Mouse (Mus musculus): ENCODE results near the gene A630001G21Rik. TPM values are rescaled to one million over a fixed set of nuclear protein-coding genes. Genes with fewer than 3 reads are reported as not detected.
A peak's percentile ranks its signal among the peaks of the same experiment; 100 is the strongest.

The A630001G21Rik gene
- polyA plus RNA-seq, 1 experiment from 2014 or later, result 1.7 TPM

DNA sequence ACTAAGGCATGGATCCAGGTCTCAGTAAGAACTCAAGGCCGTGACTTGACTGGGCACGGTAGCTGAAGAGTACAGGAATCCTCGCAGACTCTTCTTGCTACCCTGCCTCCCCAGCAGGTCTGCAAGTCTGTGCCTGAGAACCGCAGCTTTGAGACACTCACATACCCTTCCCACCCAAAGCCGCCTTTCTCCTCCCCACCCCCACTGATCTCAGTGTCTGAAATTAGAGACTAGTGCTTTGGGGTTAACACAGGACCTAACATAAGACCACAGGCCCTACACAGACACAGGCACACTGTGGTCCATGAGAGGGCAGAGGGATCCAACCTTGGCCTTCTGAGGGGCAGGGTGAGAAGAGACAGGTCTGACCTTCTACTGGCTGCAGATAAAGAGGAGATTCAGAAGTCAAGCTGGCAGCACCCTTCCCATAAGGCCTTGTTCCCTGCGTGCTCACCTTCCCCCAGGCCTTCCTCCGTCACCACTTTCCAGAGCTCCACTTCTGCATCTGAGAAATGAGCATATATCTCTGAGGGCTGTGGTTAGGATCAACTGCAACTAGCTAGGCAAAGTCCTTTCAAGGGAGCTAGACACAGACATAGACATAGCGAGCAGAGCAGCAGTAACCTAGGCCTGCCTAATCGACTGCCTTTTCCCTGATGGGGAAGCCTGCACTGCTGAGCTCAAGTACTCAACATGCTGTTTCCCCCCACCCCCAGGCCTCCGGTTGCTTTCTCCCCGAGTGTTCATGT lies 26.3 kb downstream of the A630001G21Rik start:
- Histone ChIP-seq H3K9ac (replicated peaks; ENCODE audit: low read length) (no peak overlapping the region; the same call in 1 of the 2 replicates), H3K9me3 (replicated peaks; ENCODE audit: control insufficient read depth, low read length) (no peaks in the 10 kb centered on the region), H3K27me3 (ENCODE audit: control insufficient read depth, insufficient read depth, low read length) (no peaks in the 10 kb centered on the region), H3K4me1 (ENCODE audit: control insufficient read depth, insufficient read depth, low read length) (no peaks in the 10 kb centered on the region), H3K27ac (replicated peaks; ENCODE audit: low read depth, low read length) (no peak overlapping the region), H3K36me3 (replicated peaks; ENCODE audit: control insufficient read depth, insufficient read depth, low read depth, low read length) (no peaks in the 10 kb centered on the region), H3K4me2 (ENCODE audit: low read depth, low read length) (no peak overlapping the region), H3K4me3 (ENCODE audit: low read depth, low read length) (no peak overlapping the region)
- ATAC-seq (replicated peaks; ENCODE audit: insufficient number of reproducible peaks, low FRiP score, low TSS enrichment, low read depth), result 0 out of 2 replicates have a peak, but pooled peaks have one; percentile 8
- no peak for DNase-seq (ENCODE audit: low spot score)
- 83% methylated on average over 11 of the region's 11 CpGs for WGBS

DNA sequence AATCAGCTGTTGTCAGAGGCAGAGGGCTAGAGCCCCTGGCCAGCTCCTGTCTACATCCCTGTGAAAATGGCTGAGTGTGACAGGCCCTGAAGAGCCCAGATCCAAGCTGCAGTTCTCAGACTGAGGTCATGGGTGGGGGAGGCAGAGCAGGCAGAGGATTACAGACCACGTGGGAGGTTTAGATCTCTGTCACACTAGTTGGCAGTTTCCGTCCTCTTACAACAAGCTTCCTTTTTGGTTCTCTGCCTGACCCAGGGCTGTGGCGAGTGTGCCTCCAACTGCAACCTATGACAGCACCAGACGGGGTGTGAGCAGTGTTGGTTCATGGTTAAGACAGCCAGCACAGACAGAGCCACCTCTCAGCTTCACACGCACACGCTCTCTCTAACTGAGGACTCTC lies 26.9 kb downstream of the A630001G21Rik start:
- ATAC-seq (replicated peaks; ENCODE audit: insufficient number of reproducible peaks, low FRiP score, low TSS enrichment, low read depth), result 0 out of 2 replicates have a peak, but pooled peaks have one; percentile 2
- H3K27ac ChIP-seq (replicated peaks; ENCODE audit: low read depth, low read length), result no peak overlapping the region

DNA sequence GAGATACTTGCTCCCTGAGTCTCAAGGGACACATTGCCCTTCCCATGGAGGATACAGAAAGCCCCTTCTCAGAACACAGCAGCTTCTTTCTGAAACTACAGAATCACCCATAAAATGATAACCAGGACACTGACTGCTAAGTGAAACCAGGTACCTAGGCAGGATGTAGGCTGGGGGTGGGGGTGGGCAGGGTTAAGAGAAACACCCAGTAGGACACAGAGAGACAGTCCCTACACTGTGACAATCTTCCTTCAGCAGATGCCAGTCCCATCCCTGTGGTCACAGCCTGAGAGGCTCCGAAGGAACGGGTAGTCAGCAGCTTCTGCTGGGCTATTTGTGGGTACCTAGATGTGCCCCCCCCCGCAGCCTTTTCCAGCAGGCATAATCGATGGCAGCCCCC lies 27.8 kb downstream of the A630001G21Rik start:
- Histone ChIP-seq H3K4me2 (ENCODE audit: low read depth, low read length) (no peak overlapping the region), H3K9me3 (replicated peaks; ENCODE audit: control insufficient read depth, low read length) (no peaks in the 10 kb centered on the region), H3K27me3 (ENCODE audit: control insufficient read depth, insufficient read depth, low read length) (no peaks in the 10 kb centered on the region), H3K27ac (replicated peaks; ENCODE audit: low read depth, low read length) (no peak overlapping the region), H3K9ac (replicated peaks; ENCODE audit: low read length) (no peak overlapping the region), H3K4me3 (ENCODE audit: low read depth, low read length) (no peak overlapping the region), H3K36me3 (replicated peaks; ENCODE audit: control insufficient read depth, insufficient read depth, low read depth, low read length) (no peaks in the 10 kb centered on the region), H3K4me1 (ENCODE audit: control insufficient read depth, insufficient read depth, low read length) (no peaks in the 10 kb centered on the region)
- WGBS, result 89% methylated on average over 4 of the region's 4 CpGs
- no peak for ATAC-seq (replicated peaks; ENCODE audit: insufficient number of reproducible peaks, low FRiP score, low TSS enrichment, low read depth)
- no peak for DNase-seq (ENCODE audit: low spot score)

More for the DNA sequence above, 26.9 kb downstream of the A630001G21Rik start:
- no peak for DNase-seq (ENCODE audit: low spot score)
- no peaks in the 10 kb centered on the region for H3K36me3 ChIP-seq (replicated peaks; ENCODE audit: control insufficient read depth, insufficient read depth, low read depth, low read length)
- peak overlapping the region; percentile 9; the same call in 1 of the 2 replicates for H3K9ac ChIP-seq (replicated peaks; ENCODE audit: low read length)
- WGBS, result 60% methylated on average over 6 of the region's 6 CpGs
- no peaks in the 10 kb centered on the region for H3K27me3 ChIP-seq (ENCODE audit: control insufficient read depth, insufficient read depth, low read length)
- H3K4me1 ChIP-seq (ENCODE audit: control insufficient read depth, insufficient read depth, low read length), result no peaks in the 10 kb centered on the region
- H3K4me2 ChIP-seq (ENCODE audit: low read depth, low read length), result no peak overlapping the region
- no peak overlapping the region for H3K4me3 ChIP-seq (ENCODE audit: low read depth, low read length)
- no peaks in the 10 kb centered on the region for H3K9me3 ChIP-seq (replicated peaks; ENCODE audit: control insufficient read depth, low read length)

DNA sequence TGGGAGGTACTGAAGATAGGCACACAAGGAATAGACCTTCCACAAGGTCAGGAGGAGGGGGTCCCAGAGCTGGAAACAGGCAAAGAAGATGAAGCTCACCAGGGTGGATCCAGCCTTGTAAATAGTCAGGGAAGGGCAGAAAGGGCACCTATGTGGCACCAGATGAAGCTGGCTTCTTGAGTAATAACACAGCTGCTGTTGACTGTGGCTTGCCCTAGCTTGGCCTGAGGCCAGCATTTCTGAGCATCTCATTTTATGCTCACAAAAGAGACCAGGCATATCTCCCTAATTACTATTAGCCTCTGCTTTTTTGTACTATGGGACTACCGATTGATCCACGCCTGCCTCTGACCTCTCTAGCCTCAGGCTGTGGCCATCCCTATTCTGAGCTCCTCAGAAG lies 28.6 kb downstream of the A630001G21Rik start:
- no peaks in the 10 kb centered on the region for H3K9me3 ChIP-seq (replicated peaks; ENCODE audit: control insufficient read depth, low read length)
- 79% methylated on average over 2 of the region's 2 CpGs for WGBS
- no peak overlapping the region for H3K9ac ChIP-seq (replicated peaks; ENCODE audit: low read length)
- no peaks in the 10 kb centered on the region for H3K4me1 ChIP-seq (ENCODE audit: control insufficient read depth, insufficient read depth, low read length)
- no peak overlapping the region for H3K4me3 ChIP-seq (ENCODE audit: low read depth, low read length)
- no peaks in the 10 kb centered on the region for H3K27me3 ChIP-seq (ENCODE audit: control insufficient read depth, insufficient read depth, low read length)
- no peak overlapping the region for H3K4me2 ChIP-seq (ENCODE audit: low read depth, low read length)
- ATAC-seq (replicated peaks; ENCODE audit: insufficient number of reproducible peaks, low FRiP score, low TSS enrichment, low read depth), result no peak
- no peaks in the 10 kb centered on the region for H3K36me3 ChIP-seq (replicated peaks; ENCODE audit: control insufficient read depth, insufficient read depth, low read depth, low read length)
- H3K27ac ChIP-seq (replicated peaks; ENCODE audit: low read depth, low read length), result no peak overlapping the region
- DNase-seq (ENCODE audit: low spot score), result no peak

DNA sequence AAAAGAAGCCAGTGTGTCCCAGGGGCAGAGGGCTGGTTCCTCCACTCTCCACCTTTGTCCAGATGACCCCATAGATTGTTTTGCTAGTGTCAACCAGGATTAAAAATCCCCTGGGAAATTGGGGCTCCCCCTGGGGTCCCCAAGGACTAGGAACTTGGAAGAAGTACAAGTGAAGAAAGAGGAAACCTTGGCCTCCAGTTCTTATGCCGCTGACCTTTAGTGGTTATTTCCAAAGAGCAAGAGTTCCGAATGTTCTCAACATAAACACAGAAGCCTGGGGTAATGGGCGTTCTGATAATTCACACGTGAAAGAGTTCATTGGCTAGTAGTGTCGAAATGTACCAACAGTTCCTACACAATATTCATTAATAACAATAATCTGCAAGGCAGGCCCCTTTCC lies 31.9 kb downstream of the A630001G21Rik start:
- 79% methylated on average over 5 of the region's 5 CpGs for WGBS
- no peak overlapping the region for H3K27ac ChIP-seq (replicated peaks; ENCODE audit: low read depth, low read length)
- no peaks in the 10 kb centered on the region for H3K4me1 ChIP-seq (ENCODE audit: control insufficient read depth, insufficient read depth, low read length)
- no peaks in the 10 kb centered on the region for H3K36me3 ChIP-seq (replicated peaks; ENCODE audit: control insufficient read depth, insufficient read depth, low read depth, low read length)
- no peaks in the 10 kb centered on the region for H3K9me3 ChIP-seq (replicated peaks; ENCODE audit: control insufficient read depth, low read length)
- no peak overlapping the region for H3K4me2 ChIP-seq (ENCODE audit: low read depth, low read length)
- H3K9ac ChIP-seq (replicated peaks; ENCODE audit: low read length), result no peak overlapping the region
- no peak for DNase-seq (ENCODE audit: low spot score)
- ATAC-seq (replicated peaks; ENCODE audit: insufficient number of reproducible peaks, low FRiP score, low TSS enrichment, low read depth), result no peak
- H3K27me3 ChIP-seq (ENCODE audit: control insufficient read depth, insufficient read depth, low read length), result no peaks in the 10 kb centered on the region
- H3K4me3 ChIP-seq (ENCODE audit: low read depth, low read length), result no peak overlapping the region

DNA sequence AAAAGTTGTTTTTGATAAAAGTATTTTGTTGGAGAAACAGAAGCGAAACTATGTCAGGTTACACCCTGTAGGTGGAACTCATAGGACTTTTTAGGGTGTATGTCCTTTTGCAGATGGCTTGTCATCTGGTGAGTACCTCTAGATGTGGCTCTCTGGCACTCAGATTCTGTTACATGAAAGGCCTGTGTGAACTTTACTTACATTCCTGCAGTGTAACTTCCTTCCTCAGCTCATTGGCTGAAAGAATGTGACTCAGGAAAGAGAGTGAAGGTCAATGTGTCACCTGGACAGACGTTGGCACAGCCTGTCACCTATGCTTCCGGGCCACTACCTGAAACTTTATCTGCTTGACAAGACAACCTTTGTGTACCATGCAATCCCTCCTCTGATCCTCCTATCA lies 33.9 kb downstream of the A630001G21Rik start:
- ATAC-seq (replicated peaks; ENCODE audit: insufficient number of reproducible peaks, low FRiP score, low TSS enrichment, low read depth) (no peak), DNase-seq (ENCODE audit: low spot score) (no peak)
- H3K36me3 ChIP-seq (replicated peaks; ENCODE audit: control insufficient read depth, insufficient read depth, low read depth, low read length), result no peaks in the 10 kb centered on the region
- H3K27me3 ChIP-seq (ENCODE audit: control insufficient read depth, insufficient read depth, low read length), result no peaks in the 10 kb centered on the region
- H3K4me2 ChIP-seq (ENCODE audit: low read depth, low read length), result no peak overlapping the region
- no peaks in the 10 kb centered on the region for H3K9me3 ChIP-seq (replicated peaks; ENCODE audit: control insufficient read depth, low read length)
- 75% methylated on average over 3 of the region's 3 CpGs for WGBS
- H3K27ac ChIP-seq (replicated peaks; ENCODE audit: low read depth, low read length), result no peak overlapping the region
- no peak overlapping the region for H3K9ac ChIP-seq (replicated peaks; ENCODE audit: low read length)
- no peak overlapping the region for H3K4me3 ChIP-seq (ENCODE audit: low read depth, low read length)
- H3K4me1 ChIP-seq (ENCODE audit: control insufficient read depth, insufficient read depth, low read length), result no peaks in the 10 kb centered on the region

DNA sequence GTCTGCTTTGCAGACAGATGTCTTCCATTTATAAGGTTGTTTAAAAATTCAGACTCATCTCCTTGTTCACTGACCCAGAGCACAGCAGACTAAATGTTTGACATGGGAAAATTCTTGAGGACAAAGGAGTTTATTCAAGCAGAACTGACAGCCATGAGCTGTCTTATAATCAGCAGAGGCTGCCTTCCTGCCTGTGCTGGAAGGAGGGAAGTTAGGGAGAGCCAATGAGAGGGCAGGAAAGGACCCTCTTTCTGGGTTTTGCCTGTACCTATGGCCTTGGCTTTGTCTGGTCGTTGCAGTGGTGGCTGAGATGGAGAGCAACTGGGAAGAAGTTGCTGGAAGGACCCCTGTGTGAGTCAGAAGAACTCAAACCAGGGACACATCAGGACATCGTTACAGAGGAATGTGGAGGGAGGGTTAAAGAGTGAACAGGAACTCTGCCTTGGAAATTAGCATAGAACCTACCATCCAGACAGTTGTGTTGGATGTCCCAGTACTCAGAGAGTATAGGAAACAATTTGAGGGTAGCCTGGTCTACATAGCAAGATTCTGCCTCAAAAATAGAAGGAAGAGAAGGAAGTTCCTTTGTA lies 35.4 kb downstream of the A630001G21Rik start:
- WGBS, result 8% methylated on average over 2 of the region's 2 CpGs

DNA sequence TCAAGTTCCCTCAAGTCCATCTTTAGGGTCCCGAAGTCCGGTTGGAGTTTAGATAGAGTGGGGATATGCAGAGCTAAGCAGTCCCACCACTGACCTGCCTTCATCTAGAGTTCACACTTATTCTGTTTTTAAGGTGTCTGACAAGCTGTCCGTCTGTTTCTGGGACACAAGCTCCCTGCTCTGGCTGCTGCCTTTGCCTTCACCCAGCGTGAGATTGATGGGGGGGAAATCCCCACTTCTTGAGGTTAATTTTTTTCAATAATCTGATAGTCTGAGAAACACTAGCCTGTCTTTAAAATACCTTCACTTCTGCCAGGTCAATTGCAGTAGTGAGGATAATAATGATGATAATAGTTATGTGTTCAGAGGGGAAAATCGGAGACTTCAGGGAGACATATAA lies 36.1 kb downstream of the A630001G21Rik start:
- DNase-seq (ENCODE audit: low spot score) (no peak), ATAC-seq (replicated peaks; ENCODE audit: insufficient number of reproducible peaks, low FRiP score, low TSS enrichment, low read depth) (no peak)
- no peak overlapping the region for H3K27ac ChIP-seq (replicated peaks; ENCODE audit: low read depth, low read length)
- no peaks in the 10 kb centered on the region for H3K9me3 ChIP-seq (replicated peaks; ENCODE audit: control insufficient read depth, low read length)
- no peak overlapping the region for H3K4me2 ChIP-seq (ENCODE audit: low read depth, low read length)
- H3K9ac ChIP-seq (replicated peaks; ENCODE audit: low read length), result no peak overlapping the region
- H3K27me3 ChIP-seq (ENCODE audit: control insufficient read depth, insufficient read depth, low read length), result no peaks in the 10 kb centered on the region
- H3K4me1 ChIP-seq (ENCODE audit: control insufficient read depth, insufficient read depth, low read length), result no peaks in the 10 kb centered on the region
- H3K4me3 ChIP-seq (ENCODE audit: low read depth, low read length), result no peak overlapping the region
- no peaks in the 10 kb centered on the region for H3K36me3 ChIP-seq (replicated peaks; ENCODE audit: control insufficient read depth, insufficient read depth, low read depth, low read length)
- WGBS, result 51% methylated on average over 5 of the region's 5 CpGs

More for the DNA sequence above, 35.4 kb downstream of the A630001G21Rik start:
- DNase-seq (ENCODE audit: low spot score) (peak; percentile 39), ATAC-seq (replicated peaks; ENCODE audit: insufficient number of reproducible peaks, low FRiP score, low TSS enrichment, low read depth) (peak; percentile 84)
- no peak overlapping the region for H3K4me2 ChIP-seq (ENCODE audit: low read depth, low read length)
- no peaks in the 10 kb centered on the region for H3K9me3 ChIP-seq (replicated peaks; ENCODE audit: control insufficient read depth, low read length)
- H3K4me3 ChIP-seq (ENCODE audit: low read depth, low read length), result no peak overlapping the region
- H3K27me3 ChIP-seq (ENCODE audit: control insufficient read depth, insufficient read depth, low read length), result no peaks in the 10 kb centered on the region
- H3K36me3 ChIP-seq (replicated peaks; ENCODE audit: control insufficient read depth, insufficient read depth, low read depth, low read length), result no peaks in the 10 kb centered on the region
- H3K27ac ChIP-seq (replicated peaks; ENCODE audit: low read depth, low read length), result no peak overlapping the region
- no peak overlapping the region for H3K9ac ChIP-seq (replicated peaks; ENCODE audit: low read length)
- H3K4me1 ChIP-seq (ENCODE audit: control insufficient read depth, insufficient read depth, low read length), result no peaks in the 10 kb centered on the region
